ENCODE assay signal across 17 mouse cellular contexts in the genomic region with DNA sequence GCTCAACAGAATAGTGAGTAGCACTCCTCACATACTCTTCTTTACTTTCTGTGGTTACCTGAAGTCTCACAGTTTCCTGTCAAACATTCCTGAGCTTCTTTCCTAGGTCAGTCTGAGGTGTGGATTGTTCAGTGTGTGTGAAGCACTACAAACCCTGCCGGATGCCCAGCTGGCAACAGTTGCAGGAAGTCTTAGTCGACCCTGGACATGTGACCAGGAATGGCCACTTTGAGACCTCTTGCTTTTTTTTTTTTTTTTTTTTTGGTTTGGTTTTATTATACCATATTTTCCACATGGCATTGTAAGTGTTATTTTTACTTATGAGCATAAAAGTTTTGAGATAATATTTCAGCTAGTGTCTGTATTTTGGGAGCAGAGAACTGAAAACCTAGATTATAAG.
"Had no signal": no experiment of that assay in that cellular context is flagged by ENCODE, and none has a peak within 500 bp of the region (broad histone marks: within the 10 kb centered on the region; RNA-seq: fewer than 3 reads in every experiment).

No protein-coding gene starts in this region.

- DNase-seq: liver, postnatal 0 days; lung, adult 2 months; lung, postnatal 10 days; midbrain, embryonic 14.5 days; right cerebral cortex, postnatal 14 days; thymus, adult 2 months; thymus, postnatal 25 days; thymus, postnatal 4 days had no signal

- H3K9ac ChIP-seq: liver, embryonic 15.5 days; liver, postnatal 0 days; lung, embryonic 15.5 days; midbrain, embryonic 12.5 days; neural tube, embryonic 12.5 days; stomach, embryonic 15.5 days had no signal

- H3K4me1 ChIP-seq: liver, embryonic 15.5 days; midbrain, embryonic 12.5 days; neural tube, embryonic 12.5 days had no signal

- H3K27ac ChIP-seq: liver, embryonic 15.5 days; lung, embryonic 15.5 days; macrophage; midbrain, embryonic 10.5 days; midbrain, embryonic 12.5 days; neural tube, embryonic 12.5 days; stomach, embryonic 15.5 days; stomach, postnatal 0 days had no signal

- H3K9me3 ChIP-seq: liver, embryonic 15.5 days; lung, embryonic 15.5 days; midbrain, embryonic 10.5 days; midbrain, embryonic 12.5 days; neural tube, embryonic 12.5 days; stomach, embryonic 15.5 days had no signal

- H3K4me3 ChIP-seq: liver, embryonic 15.5 days; lung, embryonic 15.5 days; midbrain, embryonic 10.5 days; midbrain, embryonic 12.5 days; neural tube, embryonic 12.5 days; stomach, embryonic 15.5 days had no signal

- H3K27me3 ChIP-seq: liver, embryonic 15.5 days; lung, embryonic 15.5 days; midbrain, embryonic 12.5 days; neural tube, embryonic 12.5 days; stomach, embryonic 15.5 days had no signal

- ATAC-seq: liver, postnatal 0 days; midbrain, embryonic 16.5 days had no signal

- H3K4me2 ChIP-seq: liver, embryonic 15.5 days; lung, embryonic 15.5 days; midbrain, embryonic 12.5 days; neural tube, embryonic 12.5 days; stomach, embryonic 15.5 days had no signal

- H3K36me3 ChIP-seq: liver, embryonic 15.5 days; lung, embryonic 15.5 days; midbrain, embryonic 10.5 days; midbrain, embryonic 12.5 days; neural tube, embryonic 12.5 days; stomach, embryonic 15.5 days had no signal
